Mouse (Mus musculus) embryo, embryonic 10.5 days (tissue): Measurements from ENCODE around the gene Clpx.

ENCODE experiments used
- DNase-seq: peaks from one replicate; pipeline ENCODE4 v3.0.0-alpha.2; 2015; ENCODE audit warnings: low spot score

Gene Clpx

DNA sequence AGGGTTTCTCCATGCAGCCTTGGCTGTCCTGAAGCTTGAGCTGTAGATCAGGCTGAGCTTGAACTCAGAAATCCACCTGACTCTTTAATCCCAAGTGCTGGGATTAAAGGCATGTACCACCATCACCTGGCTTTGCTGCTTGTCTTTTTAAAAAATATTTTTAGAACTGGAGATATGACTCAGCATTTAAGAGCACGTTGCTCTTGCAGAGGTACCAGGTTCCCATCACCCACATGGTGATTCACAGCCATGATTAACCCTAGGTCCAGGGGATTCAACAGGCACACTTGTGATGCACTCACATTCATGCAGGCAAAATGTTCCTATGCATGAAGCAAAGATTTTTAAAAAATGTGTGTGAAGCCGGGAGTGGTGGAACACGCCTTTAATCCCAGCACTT is 1.6 kb upstream of the Clpx start:
- no peak for DNase-seq

GRCm38 (mm10) chr9:65293119-65293518 is 941 bp upstream of the Clpx start:
- DNase-seq: peak; percentile 30

DNA sequence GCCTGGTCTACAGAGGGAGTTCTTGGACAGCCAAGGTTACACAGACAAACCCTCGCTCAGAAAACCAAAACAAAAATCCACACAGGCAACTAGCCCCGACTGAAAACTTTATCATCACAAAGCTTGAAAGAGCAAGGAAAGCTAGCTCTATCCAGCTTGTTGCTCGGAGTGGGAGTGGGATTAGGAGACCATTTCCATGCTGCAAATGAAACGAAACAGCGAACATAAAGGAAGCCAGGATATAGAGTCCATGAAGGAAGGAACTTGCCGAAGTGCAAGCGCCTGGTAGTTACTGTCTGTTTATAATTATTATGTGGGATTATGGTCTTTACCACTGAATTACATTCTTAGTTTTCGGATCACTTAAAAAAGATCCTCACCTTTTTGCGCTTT is 484 bp upstream of the Clpx start:
- DNase-seq: no peak

- DNase-seq: no peak
Measured at GRCm38 (mm10) chr9:65294716-65295378, 787 bp downstream of the Clpx start.

GRCm38 (mm10) chr9:65297056-65297455 is 3.0 kb downstream of the Clpx start:
- no peak for DNase-seq

DNA sequence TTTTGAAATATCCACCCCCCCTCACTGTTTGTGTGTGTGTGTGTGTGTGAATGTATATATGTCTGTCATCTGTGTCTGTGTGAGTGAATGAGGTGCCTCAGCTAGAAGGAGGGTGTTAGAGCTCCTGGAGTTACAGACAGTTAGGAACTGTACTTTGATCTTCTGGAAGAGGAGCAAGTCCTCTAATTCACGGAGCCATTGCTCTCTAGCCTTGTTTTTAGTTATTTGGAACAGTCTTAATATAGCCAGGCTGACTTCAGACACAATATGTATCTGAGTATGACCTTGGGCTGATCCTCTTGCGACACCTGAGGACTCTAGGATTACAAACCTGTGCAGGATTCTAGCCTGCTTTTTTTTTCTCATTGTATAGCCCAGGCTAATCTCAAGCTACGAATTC is 4.7 kb downstream of the Clpx start:
- no peak for DNase-seq

DNA sequence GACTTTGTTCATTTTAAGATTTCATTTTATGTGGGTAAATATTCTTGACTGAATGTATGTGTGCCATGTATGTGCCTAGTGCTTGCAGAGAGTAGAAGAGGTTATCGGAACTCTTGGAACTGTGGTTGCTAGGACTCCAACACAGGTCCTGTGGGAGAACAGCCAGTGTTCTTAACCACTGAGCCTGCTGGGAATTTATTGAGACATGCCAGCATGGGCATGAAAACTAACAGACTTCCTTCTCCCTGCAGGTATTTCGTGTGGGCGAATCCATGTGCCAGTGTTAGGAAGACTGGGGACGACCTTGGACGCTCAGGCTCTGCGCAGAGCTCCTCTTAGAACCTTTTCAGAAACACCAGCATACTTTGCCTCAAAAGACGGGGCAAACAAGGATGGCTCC is 5.6 kb downstream of the Clpx start:
- no peak for DNase-seq

DNA sequence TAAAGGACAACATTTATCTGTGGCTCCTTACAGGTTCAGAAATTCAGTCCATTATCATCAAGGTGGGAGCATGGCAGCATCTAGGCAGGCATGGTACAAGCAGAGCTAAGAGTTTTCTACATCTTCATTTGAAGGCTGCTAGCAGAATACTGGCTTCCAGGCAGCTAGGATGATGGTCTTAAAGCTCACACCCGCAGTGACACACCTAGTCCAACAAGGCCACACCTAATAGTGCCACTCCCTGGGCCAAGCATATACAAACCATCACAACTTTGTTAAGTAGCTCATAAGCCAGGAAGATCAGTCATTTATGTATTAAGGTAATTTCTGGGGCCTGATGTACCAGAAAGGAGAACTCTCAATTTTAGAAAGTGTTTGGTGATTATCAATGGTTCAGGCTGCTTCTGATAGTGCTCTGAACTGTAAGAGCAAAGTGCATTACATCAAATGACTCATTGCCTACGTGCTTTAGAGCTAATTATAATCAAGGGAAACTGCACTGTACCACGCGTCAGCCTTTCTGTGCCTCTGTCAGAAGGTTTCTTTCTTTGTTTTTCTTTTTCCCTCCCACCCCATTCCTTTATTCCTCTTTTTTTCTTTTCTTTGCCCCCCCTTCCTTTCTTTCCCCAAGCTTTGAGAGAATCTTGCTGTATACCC is 8.4 kb downstream of the Clpx start:
- DNase-seq: no peak

DNA sequence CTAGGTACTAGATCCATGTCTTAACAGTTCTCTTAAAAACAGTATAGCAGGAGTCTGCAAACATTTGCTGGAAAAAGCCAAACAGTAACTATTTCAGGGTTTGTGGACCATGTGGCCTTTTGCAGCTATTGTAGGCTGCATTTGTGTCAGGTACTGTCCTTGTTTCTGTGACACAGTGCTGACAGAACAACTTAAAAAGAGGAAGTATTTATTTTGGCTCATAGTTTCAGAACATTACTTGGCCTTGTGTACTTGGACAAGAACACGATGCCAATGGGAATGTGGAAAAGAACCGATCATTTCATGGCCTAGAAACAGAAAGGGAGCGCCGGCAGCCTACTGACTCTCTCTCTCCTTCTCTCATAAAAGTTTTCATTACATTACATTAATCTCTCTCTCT is 9.5 kb downstream of the Clpx start:
- no peak for DNase-seq

DNA sequence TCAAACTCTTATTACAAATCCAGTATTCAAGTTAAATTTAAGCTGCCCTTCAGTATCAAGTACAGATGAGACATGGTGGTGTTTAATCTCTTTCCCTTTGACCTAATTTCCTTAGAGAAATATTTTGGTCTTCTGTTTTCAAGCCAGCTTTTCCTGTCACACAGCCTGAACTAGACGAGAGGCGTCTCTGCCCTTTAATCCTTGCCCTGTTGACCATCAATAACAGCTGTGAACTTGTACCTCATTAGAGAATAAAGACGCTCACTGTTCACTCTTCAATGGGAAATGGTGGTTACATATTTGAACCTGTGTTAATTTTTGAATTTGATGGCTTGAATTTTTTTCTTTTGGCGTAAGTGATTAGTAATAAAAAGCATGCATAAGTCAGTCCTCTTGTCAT is 10.2 kb downstream of the Clpx start:
- DNase-seq: no peak

DNA sequence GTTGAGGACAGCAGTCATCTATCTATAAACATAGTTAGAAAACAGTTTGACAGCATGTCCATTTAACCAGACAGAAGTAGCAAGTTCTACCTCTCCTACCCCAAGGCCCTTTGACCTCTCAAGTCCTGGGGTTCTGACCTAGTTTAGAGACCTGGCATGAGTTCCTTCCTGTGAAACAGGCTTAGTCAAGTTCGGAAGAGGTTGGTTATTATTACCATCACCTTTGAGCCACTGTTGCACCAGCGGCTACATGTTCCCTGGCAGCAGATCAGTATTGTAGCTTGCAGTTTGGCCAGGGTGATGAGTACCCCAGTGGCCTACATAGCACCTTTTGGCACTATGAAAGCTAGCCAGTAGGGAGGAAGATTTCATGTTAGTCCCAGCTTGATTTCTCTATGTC is 12.6 kb downstream of the Clpx start:
- no peak for DNase-seq

DNA sequence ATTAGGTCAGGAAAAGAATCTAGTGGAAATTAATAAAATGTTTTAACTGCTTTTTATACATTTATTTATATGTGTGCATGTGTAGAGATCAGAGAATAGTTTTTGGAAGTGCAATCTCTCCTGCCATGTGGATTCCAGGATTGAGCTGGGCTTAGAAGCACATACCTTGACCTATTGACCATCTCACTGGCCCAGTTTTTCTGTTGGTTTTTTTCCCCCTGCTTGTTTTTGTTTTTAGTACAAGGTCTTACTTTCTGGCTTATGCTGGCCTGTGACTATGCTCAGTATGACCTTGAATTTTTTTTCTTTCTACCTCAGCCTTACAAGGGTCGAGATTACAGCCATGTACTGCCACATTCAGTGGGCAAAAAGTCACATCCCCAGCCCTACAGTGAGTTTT is 14.0 kb downstream of the Clpx start:
- DNase-seq: no peak

- peak; percentile 4 for DNase-seq
Measured at GRCm38 (mm10) chr9:65312669-65313357, 18.8 kb downstream of the Clpx start.

- no peak for DNase-seq
Measured at GRCm38 (mm10) chr9:65313846-65314245, 19.8 kb downstream of the Clpx start.

- DNase-seq: no peak
Measured at GRCm38 (mm10) chr9:65322255-65322900, 28.3 kb downstream of the Clpx start.

- DNase-seq: no peak
Measured at GRCm38 (mm10) chr9:65325971-65326370, 31.9 kb downstream of the Clpx start.

DNA sequence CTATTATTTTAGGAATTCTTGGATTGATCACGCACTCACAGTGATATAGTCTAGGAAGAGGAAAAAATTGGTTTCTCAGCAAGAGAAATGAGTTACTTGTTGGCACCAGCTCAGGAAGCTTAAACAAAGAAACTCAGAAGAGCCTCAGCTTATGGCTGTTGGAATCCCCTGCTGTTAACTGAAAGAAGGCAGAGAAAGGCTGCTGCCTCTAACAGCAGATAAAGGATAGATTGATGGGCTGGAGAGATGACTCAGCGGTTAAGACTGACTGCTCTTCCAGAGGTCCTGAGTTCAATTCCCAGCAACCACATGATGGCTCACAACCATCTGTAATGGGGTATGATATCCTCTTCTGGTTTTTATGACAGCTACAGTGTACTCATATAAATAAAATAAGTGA is 33.3 kb downstream of the Clpx start:
- DNase-seq: no peak

GRCm38 (mm10) chr9:65333958-65334357 is 39.9 kb downstream of the Clpx start:
- DNase-seq: no peak

- DNase-seq: no peak
Measured at GRCm38 (mm10) chr9:65339146-65339545, 45.1 kb downstream of the Clpx start.

GRCm38 (mm10) chr9:65340414-65340813 is 46.4 kb downstream of the Clpx start:
- DNase-seq: no peak

- peak; percentile 6 for DNase-seq
Measured at GRCm38 (mm10) chr9:65345439-65345838, 51.4 kb downstream of the Clpx start.

DNA sequence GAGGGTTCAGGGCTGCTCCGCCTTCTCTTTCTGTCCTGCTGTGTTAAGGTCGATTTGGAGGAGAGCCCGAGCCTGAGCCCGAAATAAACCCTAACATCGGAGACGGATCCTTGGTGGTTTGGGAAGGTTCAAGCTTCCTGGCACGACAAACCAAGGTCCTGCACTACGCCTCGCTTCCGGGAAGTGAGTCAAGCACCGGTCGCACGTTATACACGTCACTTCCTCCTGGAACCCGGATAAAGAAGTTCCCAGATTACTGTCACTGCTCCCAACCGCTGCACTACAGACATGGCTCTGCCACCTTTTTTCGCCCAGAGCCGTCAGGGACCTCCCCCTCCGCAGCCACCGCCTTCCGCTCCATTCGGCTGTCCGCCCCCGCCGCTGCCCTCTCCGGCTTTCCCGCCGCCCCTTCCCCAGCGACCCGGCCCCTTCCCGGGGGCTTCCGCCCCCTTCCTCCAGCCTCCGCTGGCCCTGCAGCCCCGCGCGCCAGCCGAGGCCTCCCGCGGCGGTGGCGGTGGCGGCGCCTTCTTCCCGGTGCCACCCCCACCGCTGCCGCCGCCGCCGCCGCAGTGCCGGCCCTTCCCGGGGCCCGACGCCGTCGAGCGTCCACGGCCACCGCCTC is 51.9 kb downstream of the Clpx start, which contains the start of gene Pdcd7:
Gene Pdcd7 (plus strand): TSS at position 251 of the 622 bp plus-strand sequence.
- DNase-seq: peak; percentile 99
